Mouse (Mus musculus) forebrain, embryonic 13.5 days (tissue): Measurements from ENCODE around the gene Mmp27. TPM values are rescaled to one million over a fixed set of nuclear protein-coding genes. Genes with fewer than 3 reads are reported as not detected.

Source experiments
- ATAC-seq: fragments of 200-750 bp; cut with Nextera tagmentation; 2 replicates; pipeline ENCODE4 v1.8.0; 2017
- H3K27ac ChIP-seq: fragments of 300-500 bp; sonication (generic); 2 replicates; pipeline ENCODE4 v1.5.1; 2015; ENCODE audit warnings: inconsistent platforms, mild to moderate bottlenecking, moderate library complexity
- H3K27me3 ChIP-seq: fragments of 300-500 bp; sonication (generic); 2 replicates; pipeline ENCODE4 v1.6.1; 2015; ENCODE audit warnings: mild to moderate bottlenecking, inconsistent platforms
- H3K36me3 ChIP-seq: fragments of 300-500 bp; sonication (generic); 2 replicates; pipeline ENCODE4 v1.6.1; 2015; ENCODE audit warnings: mild to moderate bottlenecking, inconsistent platforms; ENCODE audit not compliant: poor library complexity, severe bottlenecking
- H3K4me1 ChIP-seq: fragments of 300-500 bp; sonication (generic); 2 replicates; pipeline ENCODE4 v1.6.1; 2015; ENCODE audit warnings: inconsistent platforms
- H3K4me2 ChIP-seq: fragments of 300-500 bp; sonication (generic); 2 replicates; pipeline ENCODE4 v1.6.1; 2015; ENCODE audit warnings: inconsistent platforms, mild to moderate bottlenecking, moderate library complexity
- H3K4me3 ChIP-seq: fragments of 300-500 bp; sonication (generic); 2 replicates; pipeline ENCODE4 v1.5.1; 2015; ENCODE audit warnings: mild to moderate bottlenecking, inconsistent platforms
- H3K9ac ChIP-seq: fragments of 300-500 bp; sonication (generic); 2 replicates; pipeline ENCODE4 v1.6.1; 2015; ENCODE audit warnings: mild to moderate bottlenecking, inconsistent platforms
- H3K9me3 ChIP-seq: fragments of 300-500 bp; sonication (generic); replicated peaks from 2 replicates; pipeline ENCODE4 v1.6.1; 2016; ENCODE audit warnings: inconsistent platforms
- WGBS: fragments of 180-500 bp; shearing (Covaris S2); methylation state at CpG from one replicate; pipeline ENCODE4 v1.1.7; 2015; 5-methylcytosine and 5-hydroxymethylcytosine counted together
- polyA plus RNA-seq: library from polyadenylated mRNA; unstranded; fragments of >200 nt; fragmentation: Nextera tagmentation; extraction: Ambion mirVana; gene quantifications from 2 replicates; pipeline ENCODE4 v1.2.1, GENCODE M21; 2015

The Mmp27 gene
- polyA plus RNA-seq: not detected in 2 replicates

DNA sequence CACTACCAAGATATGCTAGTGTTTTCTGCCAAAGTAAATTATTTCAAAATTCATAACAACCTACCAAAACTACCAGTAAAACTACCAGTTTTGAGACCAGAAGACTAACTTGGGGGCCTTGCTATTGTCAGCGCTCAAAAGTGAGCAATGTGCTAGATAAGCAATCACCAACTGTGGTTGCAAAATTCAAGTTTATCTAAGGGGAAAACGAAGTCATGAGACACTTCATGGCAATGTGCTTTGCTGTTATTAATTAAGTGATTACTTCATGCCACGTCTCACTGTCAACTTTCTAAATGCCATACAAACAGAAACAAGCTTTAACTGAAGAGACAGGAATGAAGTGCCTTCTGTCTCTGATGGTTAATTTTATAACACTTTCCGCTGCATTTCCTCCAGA lies at the start of gene Mmp27:
Gene Mmp27 (plus strand): TSS at position 235 of the 400 bp plus-strand sequence.
- H3K36me3 ChIP-seq: no peaks in the 10 kb centered on the region
- 79% methylated on average over 4 of the region's 4 CpGs for WGBS
- H3K9me3 ChIP-seq: no peaks in the 10 kb centered on the region
- H3K27me3 ChIP-seq: no peaks in the 10 kb centered on the region
- no peak within 1 kb of the TSS for H3K9ac ChIP-seq
- H3K4me2 ChIP-seq: no peak within 1 kb of the TSS
- H3K4me3 ChIP-seq: no peak within 1 kb of the TSS
- H3K4me1 ChIP-seq: no peaks in the 10 kb centered on the region
- H3K27ac ChIP-seq: no peak within 1 kb of the TSS
- ATAC-seq: no peak

DNA sequence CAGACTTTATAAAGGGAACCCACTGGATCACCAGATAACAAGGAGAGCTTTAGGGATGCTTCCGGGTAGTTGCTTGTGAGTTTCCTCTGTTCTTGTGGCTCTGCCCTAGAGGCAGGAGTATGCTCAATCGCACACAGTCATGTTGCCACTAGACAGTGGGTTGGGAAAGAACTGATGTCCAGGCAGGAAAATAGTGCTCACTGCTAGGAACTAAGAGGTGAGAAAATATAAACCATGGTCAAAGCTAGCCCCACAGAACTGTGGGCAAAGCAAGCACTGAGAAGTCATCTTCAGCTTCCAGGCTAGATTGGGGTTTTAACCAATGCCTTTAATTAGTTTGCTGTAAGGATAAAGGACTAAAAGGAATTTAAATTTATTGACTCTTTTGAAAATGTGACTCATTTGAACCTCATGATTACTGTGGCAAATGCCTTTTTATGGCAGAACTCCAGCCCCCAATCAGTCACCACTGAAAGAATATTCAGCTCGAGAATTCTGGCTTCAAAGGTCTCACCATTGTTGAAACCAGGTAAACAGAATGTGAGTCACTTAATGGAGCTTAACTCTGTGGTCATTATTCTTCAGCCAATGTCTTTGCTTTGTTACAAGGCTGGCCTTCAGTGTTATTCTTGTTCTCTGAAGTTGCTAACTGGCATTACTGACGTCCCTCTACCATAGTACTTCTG lies 44.8 kb upstream of the Mmp27 start:
- WGBS: 59% methylated on average over 4 of the region's 4 CpGs
- Histone ChIP-seq H3K9ac (no peak overlapping the region), H3K27ac (no peak overlapping the region), H3K9me3 (no peaks in the 10 kb centered on the region), H3K36me3 (no peaks in the 10 kb centered on the region), H3K4me2 (no peak overlapping the region), H3K4me3 (no peak overlapping the region), H3K4me1 (no peaks in the 10 kb centered on the region), H3K27me3 (no peaks in the 10 kb centered on the region)
- no peak for ATAC-seq

DNA sequence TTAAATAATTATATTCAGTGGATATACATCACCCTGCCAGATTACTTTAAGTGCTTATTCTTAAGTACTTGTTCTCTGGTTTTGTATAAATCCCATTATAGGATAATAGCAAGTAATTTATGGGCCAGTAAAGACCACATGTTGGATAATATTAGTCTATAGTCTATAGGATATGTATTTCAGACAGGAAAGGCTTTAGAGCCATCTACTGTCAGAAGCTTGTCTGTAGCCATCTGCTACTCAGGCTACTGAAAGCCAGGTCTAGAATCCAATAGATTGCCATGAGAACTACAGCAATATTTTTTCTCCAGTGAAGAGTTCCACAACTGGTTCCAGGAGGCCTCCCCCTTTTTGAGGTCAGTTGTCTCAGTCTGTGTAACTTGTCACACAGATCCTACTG lies 28.4 kb upstream of the Mmp27 start:
- no peak for ATAC-seq
- Histone ChIP-seq H3K4me1 (no peaks in the 10 kb centered on the region), H3K9me3 (no peaks in the 10 kb centered on the region), H3K27me3 (no peaks in the 10 kb centered on the region), H3K4me3 (no peak overlapping the region), H3K36me3 (no peaks in the 10 kb centered on the region), H3K4me2 (no peak overlapping the region), H3K9ac (no peak overlapping the region), H3K27ac (no peak overlapping the region)

DNA sequence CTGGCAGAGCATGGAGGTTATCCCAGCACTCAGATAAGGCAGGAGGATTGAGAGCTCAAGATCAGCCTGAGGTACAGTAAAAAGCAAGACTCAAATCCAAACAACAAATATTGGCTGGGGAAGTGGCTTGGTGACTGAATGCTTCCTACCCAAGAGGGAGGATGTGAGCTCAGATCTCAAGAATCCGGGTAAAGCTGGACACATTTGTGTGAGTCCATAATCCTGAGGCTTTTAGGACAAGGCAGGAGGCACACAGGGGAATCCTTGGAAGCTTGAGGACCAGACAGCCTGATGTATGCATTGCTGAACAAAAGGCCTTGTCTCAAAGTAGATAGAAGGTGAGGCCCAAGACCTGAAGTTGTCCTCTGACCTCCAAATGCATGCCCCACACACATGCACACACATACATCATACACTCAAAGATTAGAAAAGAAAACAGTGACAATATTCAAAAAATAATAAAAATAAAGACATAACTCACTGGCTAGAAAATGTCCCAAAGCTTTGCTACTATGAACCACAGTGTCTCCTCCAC lies 26.2 kb upstream of the Mmp27 start:
- WGBS: 76% methylated on average over 1 of the region's 1 CpGs
- no peak for ATAC-seq
- H3K4me1 ChIP-seq: no peaks in the 10 kb centered on the region

DNA sequence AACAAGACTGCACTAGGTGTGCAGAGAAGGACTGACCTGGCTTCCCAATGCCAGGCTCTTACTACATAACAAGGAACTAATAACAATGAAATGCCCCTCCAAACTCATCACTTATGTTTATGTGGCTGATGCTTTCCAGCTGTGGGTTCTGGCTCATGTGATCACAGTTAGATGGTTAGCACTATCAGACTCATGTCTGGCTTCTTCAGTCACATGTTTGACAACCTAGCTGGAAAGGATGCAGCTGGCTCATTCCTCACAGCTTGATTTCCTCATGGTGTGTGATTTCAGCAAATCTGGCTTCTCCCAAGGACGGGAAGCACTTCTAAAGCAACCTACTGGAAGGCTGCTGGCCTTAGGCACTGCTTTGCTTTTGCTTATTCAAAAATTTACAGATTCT lies 25.7 kb upstream of the Mmp27 start:
- Histone ChIP-seq H3K27me3 (no peaks in the 10 kb centered on the region), H3K9ac (no peak overlapping the region), H3K4me2 (no peak overlapping the region), H3K9me3 (no peaks in the 10 kb centered on the region), H3K36me3 (no peaks in the 10 kb centered on the region), H3K27ac (no peak overlapping the region), H3K4me1 (no peaks in the 10 kb centered on the region), H3K4me3 (no peak overlapping the region)
- no peak for ATAC-seq
- WGBS: 73% methylated on average over 1 of the region's 1 CpGs

More for the DNA sequence above, 26.2 kb upstream of the Mmp27 start:
- Histone ChIP-seq H3K36me3 (no peaks in the 10 kb centered on the region), H3K4me2 (no peak overlapping the region), H3K9ac (no peak overlapping the region), H3K9me3 (no peaks in the 10 kb centered on the region), H3K27ac (no peak overlapping the region), H3K27me3 (no peaks in the 10 kb centered on the region), H3K4me3 (no peak overlapping the region)

DNA sequence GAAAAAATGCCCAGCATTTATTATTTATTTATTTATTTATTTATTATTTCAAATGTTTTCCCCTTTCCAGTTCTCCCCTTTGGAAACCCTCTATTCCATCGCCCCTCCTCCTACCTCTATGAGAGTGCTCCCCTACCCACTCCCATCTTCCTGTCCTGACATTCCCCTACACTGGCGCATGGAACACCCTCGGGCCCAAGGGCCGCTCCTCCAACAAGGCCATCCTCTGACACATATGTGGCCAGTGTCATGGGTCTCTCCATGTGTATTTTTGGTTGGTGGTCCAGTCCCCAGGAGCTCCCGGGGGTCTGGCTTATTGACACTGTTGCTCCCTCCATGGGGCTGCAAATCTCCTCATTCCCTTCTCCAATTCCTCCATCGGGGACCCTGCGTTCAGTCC lies 25.3 kb upstream of the Mmp27 start:
- WGBS: 93% methylated on average over 7 of the region's 7 CpGs
- H3K4me3 ChIP-seq: no peak overlapping the region
- no peaks in the 10 kb centered on the region for H3K36me3 ChIP-seq
- H3K4me2 ChIP-seq: no peak overlapping the region
- no peaks in the 10 kb centered on the region for H3K4me1 ChIP-seq
- no peaks in the 10 kb centered on the region for H3K27me3 ChIP-seq
- no peak overlapping the region for H3K27ac ChIP-seq
- no peak for ATAC-seq
- no peak overlapping the region for H3K9ac ChIP-seq
- H3K9me3 ChIP-seq: no peaks in the 10 kb centered on the region

DNA sequence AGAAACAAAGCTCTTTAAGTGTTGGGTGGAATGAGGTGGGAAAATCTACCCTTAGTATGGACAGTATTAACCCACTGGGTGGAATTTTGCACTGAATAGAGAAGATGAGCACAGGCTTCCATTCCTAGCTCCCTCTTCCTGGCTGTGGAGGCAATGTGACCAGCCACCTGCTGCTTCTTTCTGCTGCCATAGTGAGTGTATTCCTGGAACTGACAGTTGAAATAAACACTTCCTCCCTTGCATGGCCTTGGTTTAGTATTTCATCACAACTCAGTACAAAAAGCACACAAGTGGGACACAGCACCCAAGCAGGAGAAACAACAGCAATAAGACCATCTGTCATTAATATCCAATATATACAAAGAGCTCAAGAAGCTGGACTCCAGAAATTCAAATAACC lies 19.3 kb upstream of the Mmp27 start:
- no peak overlapping the region for H3K9ac ChIP-seq
- H3K4me1 ChIP-seq: no peaks in the 10 kb centered on the region
- no peak overlapping the region for H3K27ac ChIP-seq
- no peak overlapping the region for H3K4me3 ChIP-seq
- no peak overlapping the region for H3K4me2 ChIP-seq
- H3K9me3 ChIP-seq: no peaks in the 10 kb centered on the region
- no peaks in the 10 kb centered on the region for H3K36me3 ChIP-seq
- H3K27me3 ChIP-seq: no peaks in the 10 kb centered on the region
- no peak for ATAC-seq

DNA sequence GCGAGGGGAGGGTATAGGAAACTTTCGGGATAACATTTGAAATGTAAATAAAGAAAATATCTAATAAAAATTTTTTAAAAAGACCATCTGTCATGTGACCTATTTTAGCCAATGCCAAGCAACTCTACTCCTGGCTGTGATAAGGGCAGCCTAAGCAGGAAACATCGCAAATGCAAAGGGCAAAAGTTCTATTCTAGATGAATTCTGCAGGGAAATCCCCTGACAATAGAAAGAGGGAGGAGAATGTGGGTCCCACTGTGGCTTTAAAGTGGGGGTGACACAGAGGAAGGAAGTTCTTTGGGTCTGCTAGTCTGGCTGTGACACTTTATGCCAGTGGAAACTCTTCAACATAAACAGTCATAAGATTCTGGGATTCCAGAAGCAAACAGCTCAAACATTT lies 17.7 kb upstream of the Mmp27 start:
- Histone ChIP-seq H3K27me3 (no peaks in the 10 kb centered on the region), H3K9me3 (no peaks in the 10 kb centered on the region), H3K4me1 (no peaks in the 10 kb centered on the region), H3K36me3 (no peaks in the 10 kb centered on the region), H3K4me3 (no peak overlapping the region), H3K9ac (no peak overlapping the region), H3K4me2 (no peak overlapping the region), H3K27ac (no peak overlapping the region)
- WGBS: 85% methylated on average over 3 of the region's 3 CpGs
- no peak for ATAC-seq

DNA sequence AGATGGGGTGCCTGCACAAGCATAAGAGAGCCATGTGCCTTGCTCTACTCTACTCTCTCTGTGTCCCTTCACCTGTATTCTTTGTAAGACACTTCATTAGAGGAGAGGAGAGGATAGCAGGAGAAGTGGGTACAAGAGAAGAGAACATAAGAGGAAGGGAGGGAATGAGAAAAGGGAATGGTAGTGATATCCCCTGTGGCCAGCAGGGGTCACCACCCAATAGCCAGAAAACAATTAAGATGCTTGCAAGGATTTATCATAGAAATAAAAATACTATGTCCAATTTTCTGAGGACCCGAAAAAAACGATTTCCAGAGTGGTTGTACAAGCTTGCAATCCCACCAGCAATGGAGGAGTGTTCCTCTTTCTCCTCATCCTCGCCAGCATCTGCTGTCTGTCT lies 16.8 kb upstream of the Mmp27 start:
- ATAC-seq: no peak
- Histone ChIP-seq H3K9me3 (no peaks in the 10 kb centered on the region), H3K4me1 (no peaks in the 10 kb centered on the region), H3K4me3 (no peak overlapping the region), H3K9ac (no peak overlapping the region), H3K36me3 (no peaks in the 10 kb centered on the region), H3K27ac (no peak overlapping the region), H3K4me2 (no peak overlapping the region), H3K27me3 (no peaks in the 10 kb centered on the region)
- WGBS: 43% methylated on average over 3 of the region's 3 CpGs

DNA sequence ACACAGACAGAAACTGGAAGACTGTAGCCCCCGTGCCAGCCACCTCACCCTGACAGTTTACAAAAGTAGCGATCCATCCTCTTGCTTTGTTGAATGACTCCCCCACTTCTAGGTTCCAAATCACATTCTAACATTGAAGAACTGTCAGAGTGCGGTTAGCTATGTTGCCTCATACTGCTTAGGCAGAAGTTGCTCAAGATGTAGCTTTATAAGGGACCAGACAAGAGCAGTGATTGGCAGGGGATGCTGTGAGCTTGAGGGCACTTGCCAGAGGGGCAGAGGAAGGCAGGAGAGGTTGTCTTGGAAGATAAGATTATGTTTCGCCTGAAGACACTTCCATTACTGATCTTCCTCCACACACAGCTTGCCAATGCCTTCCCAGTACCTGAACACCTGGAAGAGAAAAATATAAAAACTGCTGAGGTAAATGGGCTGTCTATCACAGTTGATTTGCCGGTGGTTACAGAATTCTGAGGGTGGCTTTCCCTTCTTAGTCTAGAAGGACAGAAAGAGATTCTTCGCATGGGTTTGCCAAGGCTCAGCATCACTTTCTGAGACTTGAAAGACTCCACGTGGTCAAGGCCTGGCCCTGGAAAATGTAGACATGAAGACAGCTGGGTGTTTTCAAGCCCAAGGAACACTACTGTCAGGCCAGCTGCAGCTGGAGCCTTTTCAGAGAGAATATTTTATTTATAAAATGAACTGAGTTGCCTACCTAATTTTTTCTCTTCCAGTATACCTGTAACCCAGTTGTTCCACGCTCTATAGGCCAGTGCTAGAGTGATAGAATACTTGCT lies 12.8 kb upstream of the Mmp27 start, which contains the start of gene Mmp8:
Gene Mmp8 (plus strand): TSS at position 236 of the 797 bp plus-strand sequence.
- no peak within 1 kb of the TSS for H3K4me3 ChIP-seq
- H3K4me1 ChIP-seq: no peaks in the 10 kb centered on the region
- no peaks in the 10 kb centered on the region for H3K27me3 ChIP-seq
- no peak within 1 kb of the TSS for H3K4me2 ChIP-seq
- WGBS: 87% methylated on average over 8 of the region's 8 CpGs
- no peaks in the 10 kb centered on the region for H3K36me3 ChIP-seq
- H3K9ac ChIP-seq: no peak within 1 kb of the TSS
- no peaks in the 10 kb centered on the region for H3K9me3 ChIP-seq
- H3K27ac ChIP-seq: no peak within 1 kb of the TSS
- ATAC-seq: no peak

DNA sequence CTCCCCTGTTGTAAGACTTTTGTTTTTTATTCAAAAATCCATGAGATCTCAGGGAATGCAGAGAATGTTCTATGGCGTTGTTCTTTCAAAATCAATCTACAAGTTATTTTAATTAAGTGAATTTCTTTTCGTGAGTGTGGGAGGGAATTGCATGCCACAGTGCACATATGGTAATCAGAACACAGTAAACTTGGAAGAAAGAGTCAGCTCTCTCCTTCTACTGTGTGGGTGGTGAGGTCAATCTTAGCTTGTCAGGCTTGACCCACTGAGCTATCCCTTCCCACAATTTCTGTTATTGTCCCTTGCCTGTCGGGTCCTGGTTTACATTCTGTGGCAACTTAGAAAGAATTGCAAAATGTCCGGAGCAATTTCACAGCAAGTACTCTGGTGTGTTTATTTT lies 11.2 kb upstream of the Mmp27 start:
- no peaks in the 10 kb centered on the region for H3K36me3 ChIP-seq
- no peak overlapping the region for H3K4me2 ChIP-seq
- no peak for ATAC-seq
- no peak overlapping the region for H3K27ac ChIP-seq
- 72% methylated on average over 4 of the region's 4 CpGs for WGBS
- H3K9me3 ChIP-seq: no peaks in the 10 kb centered on the region
- H3K4me3 ChIP-seq: no peak overlapping the region
- no peaks in the 10 kb centered on the region for H3K27me3 ChIP-seq
- no peaks in the 10 kb centered on the region for H3K4me1 ChIP-seq
- no peak overlapping the region for H3K9ac ChIP-seq

DNA sequence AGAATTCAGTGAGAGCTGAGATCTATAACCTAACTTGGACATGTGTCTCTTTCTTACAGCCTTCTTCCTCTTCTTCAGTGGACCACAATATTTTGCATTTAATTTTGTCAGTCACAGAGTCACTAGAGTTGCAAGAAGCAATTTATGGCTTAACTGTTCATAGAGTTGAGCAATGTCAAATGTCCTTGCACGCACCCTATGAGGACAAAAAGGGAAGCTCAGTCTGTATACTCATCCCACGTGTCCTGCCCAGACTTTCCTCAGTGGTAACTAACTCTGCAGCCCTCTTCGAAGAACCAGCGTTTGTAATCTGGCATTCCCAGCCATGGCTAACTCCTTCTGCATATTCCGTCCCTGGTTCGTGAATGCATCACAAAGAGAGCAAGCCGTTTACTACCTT lies 3.8 kb upstream of the Mmp27 start:
- H3K4me1 ChIP-seq: no peaks in the 10 kb centered on the region

More for the DNA sequence above, 3.8 kb upstream of the Mmp27 start:
- Histone ChIP-seq H3K9me3 (no peaks in the 10 kb centered on the region), H3K27me3 (no peaks in the 10 kb centered on the region), H3K4me3 (no peak overlapping the region), H3K36me3 (no peaks in the 10 kb centered on the region), H3K4me2 (no peak overlapping the region), H3K9ac (no peak overlapping the region), H3K27ac (no peak overlapping the region)
- no peak for ATAC-seq
- 79% methylated on average over 7 of the region's 7 CpGs for WGBS
